Mouse (Mus musculus) left cerebral cortex, adult 8-10 months (tissue): ENCODE results near the gene Zfp619. TPM values are rescaled to one million over a fixed set of nuclear protein-coding genes. Genes with fewer than 3 reads are reported as not detected.
A peak's percentile ranks its signal among the peaks of the same experiment; 100 is the strongest.
"Not testable (repeated sequence)": the region's sequence is repeated elsewhere in the genome, so short reads cannot be mapped to it uniquely, and the experiment has no call there.

Experiments
- DNase-seq, 2 experiments: peaks; one replicate each; pipeline ENCODE4 v3.0.0; 2022; ENCODE audit warnings: low spot score in 2 of 2
- total RNA-seq, 4 experiments: library from RNA; stranded (reverse); gene quantifications; 2 replicates each; pipeline ENCODE4 v1.2.4; 2022

Gene Zfp619
- 1 to 10 TPM; 3.5 to 4.2 (median 3.9) TPM for total RNA-seq

DNA sequence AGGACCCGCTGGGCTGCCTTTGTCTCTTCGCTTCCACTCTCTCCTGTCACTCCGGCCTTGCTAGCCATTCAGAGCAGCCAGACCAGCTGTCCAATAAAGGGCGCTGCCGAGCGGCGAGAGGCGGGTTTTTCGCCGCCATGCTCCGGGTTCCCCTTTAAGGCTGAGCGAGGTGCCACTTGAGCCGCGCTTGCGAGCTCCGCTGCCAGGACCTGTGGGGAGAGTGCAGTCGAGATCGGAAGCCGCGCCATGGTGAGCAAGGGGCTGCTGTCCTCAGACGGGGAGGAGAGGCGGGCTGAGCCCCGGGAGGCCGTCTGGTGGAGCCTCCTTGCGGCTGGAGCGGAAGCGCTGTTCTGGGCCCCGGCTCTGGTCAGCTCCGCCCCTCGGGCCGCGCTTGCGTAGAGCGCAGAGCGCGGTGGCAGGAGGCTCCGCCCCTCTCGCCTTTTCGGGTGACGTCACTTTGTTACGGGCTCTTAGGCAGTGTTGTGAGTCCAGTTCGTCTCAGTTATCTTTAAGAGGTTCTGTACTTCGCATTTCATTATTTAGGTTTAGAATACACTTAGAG is at the start of gene Zfp619:
Zfp619 (plus strand) TSS at position 151 of the 562 bp plus-strand sequence.
- DNase-seq: peak; percentile 89 to 92

DNA sequence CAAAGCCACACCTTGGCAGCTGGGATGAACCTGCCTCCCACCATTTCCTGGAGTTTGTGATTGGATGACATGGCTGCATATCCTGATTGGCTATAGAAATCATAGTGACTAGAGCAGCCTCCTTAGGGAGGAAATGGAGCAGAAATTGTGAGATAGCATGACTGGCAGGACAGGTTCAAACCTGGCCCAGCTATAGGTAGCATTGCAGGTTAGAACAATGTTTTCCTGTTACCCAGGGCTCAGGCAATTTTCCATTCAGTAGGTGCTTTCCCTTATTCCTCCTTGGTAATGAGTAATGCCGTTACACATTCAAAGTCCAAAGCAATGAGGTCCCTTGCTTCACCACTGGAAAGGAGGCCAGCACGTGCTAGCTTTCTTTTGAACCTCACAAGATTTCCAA is 38.6 kb upstream of the Zfp619 start:
- DNase-seq: no peak

- DNase-seq: no peak
Measured at GRCm38 (mm10) chr7:39484384-39484783, 33.2 kb upstream of the Zfp619 start.

- peak in 1 of 2 experiments; percentile 8 for DNase-seq
Measured at GRCm38 (mm10) chr7:39487159-39487853, 30.3 kb upstream of the Zfp619 start.

GRCm38 (mm10) chr7:39487854-39488205 is 29.7 kb upstream of the Zfp619 start:
- DNase-seq: no peak

DNA sequence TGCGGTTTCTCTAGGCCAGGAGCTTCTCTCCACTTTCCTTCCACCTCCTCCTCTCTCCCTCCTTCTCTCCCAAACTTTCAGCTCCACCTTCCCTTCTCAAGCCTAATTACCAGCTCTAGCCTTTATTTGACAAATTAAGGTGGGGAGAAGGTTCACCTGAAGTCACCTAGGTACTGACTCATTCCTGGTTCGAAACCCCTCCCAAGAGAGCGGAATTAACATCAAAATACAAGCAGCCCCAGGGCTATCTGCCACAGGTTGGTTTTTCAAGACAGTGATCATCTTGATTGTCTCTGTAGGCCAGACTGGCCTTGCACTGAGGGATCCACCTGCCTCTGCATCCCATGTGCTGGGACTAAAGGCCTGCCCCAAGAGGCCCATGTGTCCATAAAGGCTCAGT is 22.9 kb upstream of the Zfp619 start:
- DNase-seq: no peak

DNA sequence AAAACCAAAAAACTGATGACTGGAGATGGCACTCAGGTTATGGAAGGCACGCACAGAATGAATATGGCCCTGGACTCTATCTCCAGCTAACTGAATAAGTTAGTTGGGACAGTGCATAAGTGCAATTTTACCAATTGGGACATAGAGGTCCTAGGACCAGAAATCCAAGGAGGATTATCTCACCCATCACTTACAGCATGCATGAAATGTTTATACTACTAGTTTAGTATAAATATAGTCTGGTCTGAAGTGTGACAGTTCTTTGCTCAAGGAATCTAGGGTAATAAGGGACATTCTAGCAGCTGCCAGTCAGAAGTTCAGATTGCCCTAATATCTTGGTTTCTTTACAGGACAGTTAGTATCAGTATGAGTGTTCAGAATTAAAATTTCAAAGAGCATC is 13.5 kb upstream of the Zfp619 start:
- no peak for DNase-seq

GRCm38 (mm10) chr7:39518362-39518761 is 796 bp downstream of the Zfp619 start:
- DNase-seq: peak in 1 of 2 experiments; percentile 2

GRCm38 (mm10) chr7:39523703-39524424 is 6.3 kb downstream of the Zfp619 start:
- no peak for DNase-seq

- no peak for DNase-seq
Measured at GRCm38 (mm10) chr7:39543151-39543550, 25.6 kb downstream of the Zfp619 start.

DNA sequence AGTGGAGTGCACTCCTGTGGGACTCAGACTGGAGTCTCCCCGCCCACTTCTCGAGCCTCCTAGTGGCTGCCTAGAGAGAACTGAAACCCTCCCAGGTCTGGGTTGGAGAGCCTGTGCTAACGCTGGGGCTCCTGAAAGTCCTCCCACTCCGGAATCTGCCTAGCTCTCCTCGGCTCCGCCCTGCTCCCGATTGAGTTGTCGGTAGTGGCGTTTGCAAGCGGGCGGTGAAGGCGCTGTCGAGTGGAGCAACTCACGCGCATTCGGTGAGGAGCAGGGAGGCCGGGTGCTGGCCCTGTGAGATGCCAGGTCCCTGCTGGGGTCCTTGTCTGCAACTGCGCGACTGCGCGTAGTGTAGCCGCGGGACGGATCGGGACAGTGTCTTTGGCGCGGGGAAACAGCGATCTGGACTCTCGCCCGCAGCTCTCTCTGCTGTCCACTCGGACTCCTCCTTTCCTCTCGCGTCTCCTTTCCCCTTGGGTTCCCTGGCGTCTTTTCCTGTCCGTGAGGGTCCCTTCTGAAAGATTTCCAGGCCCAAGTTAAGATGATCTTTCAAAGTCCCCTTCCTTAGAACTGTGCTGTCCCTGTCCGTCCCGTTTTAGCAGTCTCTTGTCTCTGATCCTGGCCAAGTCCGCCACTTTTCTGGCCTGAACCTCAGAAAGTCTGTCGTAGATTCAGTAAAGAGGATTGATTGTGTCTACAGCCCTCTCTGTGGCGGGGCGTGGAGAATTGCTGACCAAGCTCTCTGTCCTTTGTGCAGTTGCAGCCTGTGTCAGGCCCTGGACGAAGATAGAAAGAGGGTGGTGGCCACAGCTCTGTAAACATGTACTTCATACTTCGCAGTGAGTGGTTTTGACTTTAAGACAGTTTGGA is 26.9 kb downstream of the Zfp619 start:
- peak; percentile 19 to 39 for DNase-seq

DNA sequence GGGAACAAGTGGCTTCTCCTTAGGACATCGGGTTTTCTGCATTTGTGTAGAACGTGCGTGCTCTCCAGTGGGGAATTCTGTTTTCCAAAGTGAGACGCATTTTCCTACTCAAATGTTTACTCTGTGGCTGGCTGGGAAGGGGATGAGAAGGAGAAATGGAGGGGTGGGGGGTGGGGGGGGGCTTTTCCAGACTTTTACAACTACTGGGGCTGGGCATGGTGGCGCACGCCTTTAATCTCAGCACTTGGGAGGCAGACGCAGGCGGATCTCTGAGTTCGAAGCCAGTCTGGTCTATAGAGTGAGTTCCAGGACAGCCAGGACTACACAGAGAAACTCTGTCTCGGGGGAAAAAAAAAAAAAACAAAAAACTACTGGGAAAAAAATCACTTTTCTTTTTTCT is 27.6 kb downstream of the Zfp619 start:
- no peak for DNase-seq

DNA sequence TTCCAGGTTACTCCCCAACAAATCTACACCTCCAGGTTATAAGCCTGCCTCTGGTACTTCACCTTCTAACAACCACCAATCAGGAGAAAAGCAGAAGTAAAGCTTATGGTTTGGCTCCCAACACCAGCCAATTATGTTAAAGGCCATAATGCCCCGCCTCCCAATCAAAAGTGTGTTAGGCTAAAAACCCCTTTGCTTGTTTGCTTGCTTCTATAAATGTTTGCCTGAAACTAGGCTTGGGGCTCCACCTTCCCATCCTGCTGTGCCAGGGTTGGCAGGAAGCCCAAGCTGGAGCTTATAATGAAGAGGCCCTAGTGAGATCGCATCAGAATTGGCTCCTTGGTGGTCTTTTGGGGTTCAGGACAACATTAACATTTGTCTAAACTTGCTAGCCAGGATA is 31.8 kb downstream of the Zfp619 start:
- no peak for DNase-seq

- peak; percentile 94 to 96 for DNase-seq
Measured at GRCm38 (mm10) chr7:39551976-39552891, 34.7 kb downstream of the Zfp619 start.

- DNase-seq: no peak
Measured at GRCm38 (mm10) chr7:39552993-39553392, 35.4 kb downstream of the Zfp619 start.

- no peak for DNase-seq
Measured at GRCm38 (mm10) chr7:39553871-39554270, 36.3 kb downstream of the Zfp619 start.

DNA sequence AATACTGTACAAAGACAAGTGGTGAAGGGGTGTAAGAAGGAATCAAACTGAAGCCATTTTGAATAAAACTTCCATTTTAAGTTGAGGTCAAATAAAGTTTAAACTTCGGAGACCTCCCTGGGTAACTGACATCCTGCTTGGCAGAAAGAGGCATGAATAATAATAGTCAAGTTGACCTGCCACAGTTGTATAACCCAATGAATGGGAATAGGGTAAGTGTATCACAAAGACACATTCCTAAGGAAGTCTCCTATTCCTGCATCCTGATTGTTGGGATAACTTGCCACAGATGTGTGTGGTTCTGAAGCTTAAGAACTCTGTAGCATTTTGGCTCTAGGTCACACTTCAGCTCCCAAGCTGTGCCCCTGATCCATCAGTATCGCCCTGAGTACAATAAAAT is 62.5 kb downstream of the Zfp619 start:
- no peak for DNase-seq

GRCm38 (mm10) chr7:39580601-39581000 is 63.0 kb downstream of the Zfp619 start:
- no peak for DNase-seq

DNA sequence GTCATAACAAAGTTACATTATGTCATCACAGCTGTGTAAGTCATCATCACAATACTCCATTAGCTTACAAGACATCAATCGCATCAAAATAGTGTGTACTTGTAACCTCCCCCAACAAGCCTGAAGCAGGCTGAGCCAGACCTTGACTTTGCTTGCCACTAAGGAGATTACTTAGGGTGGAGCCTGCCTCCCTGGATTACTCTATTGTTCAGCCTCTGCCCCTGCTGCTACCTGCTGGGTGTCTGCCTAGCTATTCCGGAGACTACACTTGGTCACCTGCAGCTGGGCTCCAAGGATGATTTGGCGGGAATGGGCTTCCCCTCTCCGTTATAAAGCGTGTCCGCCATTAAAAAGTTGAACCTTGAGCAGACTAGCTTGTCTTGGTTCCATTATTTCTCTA is 69.3 kb downstream of the Zfp619 start:
- DNase-seq: not testable (repeated sequence)

DNA sequence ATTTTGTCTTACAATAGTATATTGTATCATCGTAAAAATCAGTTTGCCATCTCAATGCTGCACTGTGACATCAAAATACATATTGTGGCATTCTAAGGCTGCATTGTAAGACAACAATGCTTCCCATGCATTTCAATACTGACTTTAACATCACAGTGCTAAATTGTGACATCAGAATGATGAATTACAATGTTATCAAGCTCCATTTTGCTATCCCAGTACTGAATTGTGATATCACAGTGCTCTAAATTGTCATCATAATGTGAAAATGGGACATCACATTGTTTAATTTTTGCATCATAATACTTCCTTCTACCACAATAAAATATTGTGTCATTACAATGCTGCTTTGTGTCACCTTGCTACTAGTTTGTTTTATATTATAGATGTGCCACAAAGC is 70.5 kb downstream of the Zfp619 start:
- no peak for DNase-seq
